Mouse (Mus musculus) heart, embryonic 15.5 days (tissue): ENCODE data around the gene Wfdc15a. TPM values are rescaled to one million over a fixed set of nuclear protein-coding genes. Genes with fewer than 3 reads are reported as not detected.

ENCODE experiments used
- ATAC-seq: fragments of 200-750 bp; cut with Nextera tagmentation; replicated peaks from 2 replicates; pipeline ENCODE4 v1.8.0; 2017; ENCODE audit warnings: low read depth, moderate TSS enrichment; ENCODE audit not compliant: insufficient number of reproducible peaks, insufficient read depth, low FRiP score
- H3K27ac ChIP-seq: fragments of 300-500 bp; sonication (generic); 2 replicates; pipeline ENCODE4 v1.5.1; 2015; ENCODE audit warnings: mild to moderate bottlenecking, inconsistent platforms
- H3K27me3 ChIP-seq: fragments of 300-500 bp; sonication (generic); 2 replicates; pipeline ENCODE4 v1.6.1; 2015; ENCODE audit warnings: inconsistent platforms
- H3K36me3 ChIP-seq: fragments of 300-500 bp; sonication (generic); 2 replicates; pipeline ENCODE4 v1.6.1; 2015; ENCODE audit warnings: mild to moderate bottlenecking, inconsistent platforms
- H3K4me1 ChIP-seq: fragments of 300-500 bp; sonication (generic); replicated peaks from 2 replicates; pipeline ENCODE4 v1.6.1; 2015; ENCODE audit warnings: inconsistent platforms
- H3K4me2 ChIP-seq: fragments of 300-500 bp; sonication (generic); 2 replicates; pipeline ENCODE4 v1.6.1; 2015; ENCODE audit warnings: inconsistent platforms, mild to moderate bottlenecking, moderate library complexity
- H3K4me3 ChIP-seq: fragments of 300-500 bp; sonication (generic); 2 replicates; pipeline ENCODE4 v1.5.1; 2015; ENCODE audit warnings: mild to moderate bottlenecking, inconsistent platforms
- H3K9ac ChIP-seq: fragments of 300-500 bp; sonication (generic); 2 replicates; pipeline ENCODE4 v1.6.1; 2015; ENCODE audit warnings: mild to moderate bottlenecking, inconsistent platforms
- H3K9me3 ChIP-seq: fragments of 300-500 bp; sonication (generic); replicated peaks from 2 replicates; pipeline ENCODE4 v1.6.1; 2016; ENCODE audit warnings: inconsistent platforms
- WGBS: fragments of 180-500 bp; shearing (Covaris S2); methylation state at CpG from one replicate; pipeline ENCODE4 v1.1.7; 2015; ENCODE audit warnings: mixed read lengths; 5-methylcytosine and 5-hydroxymethylcytosine counted together
- polyA plus RNA-seq: library from polyadenylated mRNA; unstranded; fragments of >200 nt; fragmentation: Nextera tagmentation; extraction: Ambion mirVana; gene quantifications from 2 replicates; pipeline ENCODE4 v1.2.1, GENCODE M21; 2015

Gene Wfdc15a
- polyA plus RNA-seq, 1 experiment from 2014 or later = not detected

GRCm38 (mm10) chr2:164154007-164154406, 45.9 kb downstream of the Wfdc15a start:
- H3K27ac ChIP-seq = no peak overlapping the region
- WGBS = 90% methylated on average over 10 of the region's 10 CpGs
- peaks cover 9% of the 10 kb centered on the region for H3K4me1 ChIP-seq
- no peak overlapping the region for H3K4me2 ChIP-seq
- H3K4me3 ChIP-seq = no peak overlapping the region
- H3K36me3 ChIP-seq = peaks cover 26% of the 10 kb centered on the region
- no peak overlapping the region for H3K9ac ChIP-seq
- H3K27me3 ChIP-seq = no peaks in the 10 kb centered on the region
- no peak for ATAC-seq
- H3K9me3 ChIP-seq = no peaks in the 10 kb centered on the region

- H3K36me3 ChIP-seq = peaks cover 26% of the 10 kb centered on the region
- H3K4me2 ChIP-seq = no peak overlapping the region
- H3K27me3 ChIP-seq = no peaks in the 10 kb centered on the region
- H3K9me3 ChIP-seq = no peaks in the 10 kb centered on the region
- WGBS = 88% methylated on average over 11 of the region's 11 CpGs
- H3K4me3 ChIP-seq = no peak overlapping the region
- no peak overlapping the region for H3K9ac ChIP-seq
- ATAC-seq = no peak
- no peak overlapping the region for H3K27ac ChIP-seq
- H3K4me1 ChIP-seq = peaks cover 9% of the 10 kb centered on the region
Observed at GRCm38 (mm10) chr2:164152341-164152740, 47.6 kb downstream of the Wfdc15a start.

- H3K9ac ChIP-seq = no peak overlapping the region
- H3K4me1 ChIP-seq = peaks cover 9% of the 10 kb centered on the region
- no peak overlapping the region for H3K4me2 ChIP-seq
- H3K27ac ChIP-seq = no peak overlapping the region
- no peak for ATAC-seq
- H3K9me3 ChIP-seq = no peaks in the 10 kb centered on the region
- WGBS = 43% methylated on average over 14 of the region's 14 CpGs
- H3K36me3 ChIP-seq = peaks cover 26% of the 10 kb centered on the region
- H3K27me3 ChIP-seq = no peaks in the 10 kb centered on the region
- H3K4me3 ChIP-seq = no peak overlapping the region
Observed at GRCm38 (mm10) chr2:164150086-164150760, 49.7 kb downstream of the Wfdc15a start.

Other genes starting within 250 kb of the Wfdc15a start
- gene Ywhab, start 205.2 kb downstream of the Wfdc15a start, polyA plus RNA-seq = 202 and 213 TPM in 2 replicates
- 0.92 and 1.1 TPM in 2 replicates for gene Pabpc1l, start 174.7 kb downstream of the Wfdc15a start, polyA plus RNA-seq
- 11.8 and 13.7 TPM in 2 replicates for gene Stk4, start 129.8 kb downstream of the Wfdc15a start, polyA plus RNA-seq
- gene Tomm34, start 129.0 kb downstream of the Wfdc15a start, polyA plus RNA-seq = 42.8 and 51.8 TPM in 2 replicates
- 0.20 and 0.24 TPM in 2 replicates for gene Kcns1, start 29.0 kb downstream of the Wfdc15a start, polyA plus RNA-seq
- not detected in 2 replicates for gene Wfdc5, start 17.4 kb downstream of the Wfdc15a start, polyA plus RNA-seq
- not detected in 2 replicates for gene Wfdc12, start 9.5 kb downstream of the Wfdc15a start, polyA plus RNA-seq
- not detected in 2 replicates for gene Wfdc15b, start 21.5 kb upstream of the Wfdc15a start, polyA plus RNA-seq
- not detected in 2 replicates for gene Svs2, start 38.3 kb upstream of the Wfdc15a start, polyA plus RNA-seq
- not detected in 2 replicates for gene Svs3b, start 56.5 kb upstream of the Wfdc15a start, polyA plus RNA-seq
- not detected in 2 replicates for gene Svs4, start 78.3 kb upstream of the Wfdc15a start, polyA plus RNA-seq
- not detected in 2 replicates for gene Svs3a, start 89.1 kb upstream of the Wfdc15a start, polyA plus RNA-seq
- gene Svs6, start 116.6 kb upstream of the Wfdc15a start, polyA plus RNA-seq = not detected in 2 replicates
- gene Svs5, start 132.6 kb upstream of the Wfdc15a start, polyA plus RNA-seq = not detected in 2 replicates
- 1.3 and 1.6 TPM in 2 replicates for gene Slpi, start 189.0 kb upstream of the Wfdc15a start, polyA plus RNA-seq
- gene Rbpjl, start 203.0 kb upstream of the Wfdc15a start, polyA plus RNA-seq = 0.25 and 0.80 TPM in 2 replicates
- 8.4 and 14.9 TPM in 2 replicates for gene Matn4, start 205.0 kb upstream of the Wfdc15a start, polyA plus RNA-seq
- gene Sdc4, start 243.8 kb upstream of the Wfdc15a start, polyA plus RNA-seq = 41.9 and 56.5 TPM in 2 replicates